Mouse (Mus musculus) embryonic fibroblast, embryonic 13.5 days (primary cell): ENCODE results near the gene Prkag1. TPM values are rescaled to one million over a fixed set of nuclear protein-coding genes. Genes with fewer than 3 reads are reported as not detected.

ENCODE experiments used
- H3K27ac ChIP-seq: 2 replicates; pipeline ENCODE4 v1.5.1; 2012; ENCODE audit warnings: low read length, control low read depth, inconsistent platforms; ENCODE audit not compliant: insufficient read depth
- H3K4me1 ChIP-seq: 2 replicates; pipeline ENCODE4 v1.6.1; 2011; ENCODE audit warnings: low read length; ENCODE audit not compliant: control insufficient read depth, insufficient read depth
- H3K4me3 ChIP-seq: 2 replicates; pipeline ENCODE4 v1.5.1; 2011; ENCODE audit warnings: mild to moderate bottlenecking, control low read depth, low read length; ENCODE audit not compliant: insufficient read depth
- CTCF ChIP-seq: IDR thresholded peaks from 2 replicates; pipeline ENCODE4 v1.5.1; 2011; ENCODE audit warnings: mild to moderate bottlenecking, control low read depth, low read length, moderate library complexity, borderline replicate concordance; ENCODE audit not compliant: insufficient read depth
- POLR2A ChIP-seq: IDR thresholded peaks from 2 replicates; pipeline ENCODE4 v1.6.1; 2011; ENCODE audit warnings: low read depth, mild to moderate bottlenecking, control low read depth, low read length, moderate library complexity
- polyA plus RNA-seq: library from polyadenylated mRNA; stranded (reverse); fragments of >200 nt; gene quantifications from 2 replicates; pipeline ENCODE4 v1.2.4, GENCODE M21; 2011; ENCODE audit warnings: low read depth; ENCODE audit not compliant: missing spikeins, insufficient read length

Prkag1 gene
- polyA plus RNA-seq, 1 experiment = 94.2 TPM

GRCm38 (mm10) chr15:98852733-98853132 is 21.4 kb upstream of the Prkag1 start:
- Histone ChIP-seq H3K4me3 (no peak overlapping the region), H3K27ac (no peak overlapping the region), H3K4me1 (no peaks in the 10 kb centered on the region)
- TF ChIP-seq CTCF (no peak), POLR2A (no peak)

GRCm38 (mm10) chr15:98852071-98852470 is 20.8 kb upstream of the Prkag1 start:
- Histone ChIP-seq H3K4me1 (no peaks in the 10 kb centered on the region), H3K4me3 (no peak overlapping the region), H3K27ac (no peak overlapping the region)
- TF ChIP-seq POLR2A (no peak), CTCF (no peak)

GRCm38 (mm10) chr15:98851229-98851818 is 20.0 kb upstream of the Prkag1 start:
- Histone ChIP-seq H3K4me1 (no peaks in the 10 kb centered on the region), H3K27ac (no peak overlapping the region), H3K4me3 (no peak overlapping the region)
- TF ChIP-seq POLR2A (no peak), CTCF (no peak)

GRCm38 (mm10) chr15:98850668-98851067 is 19.3 kb upstream of the Prkag1 start:
- no peaks in the 10 kb centered on the region for H3K4me1 ChIP-seq
- no peak overlapping the region for H3K4me3 ChIP-seq
- TF ChIP-seq CTCF = no peak
- TF ChIP-seq POLR2A = no peak
- H3K27ac ChIP-seq = no peak overlapping the region

- no peak overlapping the region for H3K27ac ChIP-seq
- no peaks in the 10 kb centered on the region for H3K4me1 ChIP-seq
- no peak overlapping the region for H3K4me3 ChIP-seq
- TF ChIP-seq POLR2A (no peak), CTCF (no peak)
Observed at GRCm38 (mm10) chr15:98849956-98850600, 18.8 kb upstream of the Prkag1 start.

GRCm38 (mm10) chr15:98849165-98849564 is 17.8 kb upstream of the Prkag1 start:
- H3K4me3 ChIP-seq = no peak overlapping the region
- H3K27ac ChIP-seq = no peak overlapping the region
- TF ChIP-seq CTCF = no peak
- no peak for TF ChIP-seq POLR2A
- no peaks in the 10 kb centered on the region for H3K4me1 ChIP-seq

GRCm38 (mm10) chr15:98846140-98846539 is 14.8 kb upstream of the Prkag1 start:
- TF ChIP-seq POLR2A (no peak), CTCF (no peak)
- H3K4me1 ChIP-seq = no peaks in the 10 kb centered on the region
- H3K4me3 ChIP-seq = no peak overlapping the region
- no peak overlapping the region for H3K27ac ChIP-seq

GRCm38 (mm10) chr15:98845149-98845548 is 13.8 kb upstream of the Prkag1 start:
- H3K4me3 ChIP-seq = no peak overlapping the region
- no peak overlapping the region for H3K27ac ChIP-seq
- no peaks in the 10 kb centered on the region for H3K4me1 ChIP-seq
- TF ChIP-seq POLR2A = no peak
- TF ChIP-seq CTCF = no peak

GRCm38 (mm10) chr15:98843595-98844223 is 12.4 kb upstream of the Prkag1 start:
- no peak for TF ChIP-seq CTCF
- TF ChIP-seq POLR2A = no peak

More at GRCm38 (mm10) chr15:98843595-98844223, 12.4 kb upstream of the Prkag1 start:
- Histone ChIP-seq H3K4me3 (no peak overlapping the region), H3K4me1 (no peaks in the 10 kb centered on the region), H3K27ac (no peak overlapping the region)
